Mouse (Mus musculus): ENCODE measurements around the gene Olfr853. TPM values are rescaled to one million over a fixed set of nuclear protein-coding genes. Genes with fewer than 3 reads are reported as not detected.

Gene Olfr853
- polyA plus RNA-seq (2015; fragmentation: Nextera tagmentation; extraction: Ambion mirVana), result not detected in 2 replicates

GRCm38 (mm10) chr9:19540976-19541375 lies at the start of gene Olfr853:
Gene Olfr853 (minus strand): TSS chr9:19541076.
- H3K4me1 ChIP-seq (replicated peaks), result no peaks in the 10 kb centered on the region
- H3K9me3 ChIP-seq, result peaks cover 19% of the 10 kb centered on the region; the same call in 1 of the 2 replicates
- no peaks in the 10 kb centered on the region for H3K36me3 ChIP-seq
- H3K9ac ChIP-seq, result no peak within 1 kb of the TSS
- H3K4me3 ChIP-seq, result no peak within 1 kb of the TSS
- no peak within 1 kb of the TSS for H3K4me2 ChIP-seq
- WGBS, result 81% methylated on average over 1 of the region's 1 CpGs
- no peaks in the 10 kb centered on the region for H3K27me3 ChIP-seq
- no peak for ATAC-seq (ENCODE audit: low read depth)
- no peak within 1 kb of the TSS for H3K27ac ChIP-seq (replicated peaks)

- Histone ChIP-seq H3K4me3 (no peak within 1 kb of the TSS), H3K27ac (replicated peaks) (no peak within 1 kb of the TSS), H3K27me3 (no peaks in the 10 kb centered on the region), H3K9me3 (0 out of 2 replicates have a peak, but pooled peaks cover 3% of the 10 kb centered on the region), H3K9ac (no peak within 1 kb of the TSS), H3K4me1 (replicated peaks) (no peaks in the 10 kb centered on the region), H3K36me3 (no peaks in the 10 kb centered on the region), H3K4me2 (no peak within 1 kb of the TSS)
- ATAC-seq (ENCODE audit: low read depth), result no peak
These were observed 41.4 kb upstream of the Olfr853 start, which contains the start of gene Olfr855 for GRCm38 (mm10) chr9:19582317-19582716. Gene Olfr855 (plus strand): TSS chr9:19582617.

- Histone ChIP-seq H3K9ac (no peak within 1 kb of the TSS), H3K27me3 (no peaks in the 10 kb centered on the region), H3K4me1 (replicated peaks) (no peaks in the 10 kb centered on the region), H3K27ac (replicated peaks) (no peak within 1 kb of the TSS), H3K4me2 (no peak within 1 kb of the TSS), H3K4me3 (no peak within 1 kb of the TSS), H3K36me3 (no peaks in the 10 kb centered on the region), H3K9me3 (peaks cover 6% of the 10 kb centered on the region)
- 75% methylated on average over 1 of the region's 1 CpGs for WGBS
- no peak for ATAC-seq (ENCODE audit: low read depth)
These were observed 26.4 kb upstream of the Olfr853 start, which contains the start of gene Olfr854 for GRCm38 (mm10) chr9:19567282-19567681. Gene Olfr854 (minus strand): TSS chr9:19567382.

GRCm38 (mm10) chr9:19492995-19493394 lies 47.9 kb downstream of the Olfr853 start, which contains the start of gene Olfr851:
Gene Olfr851 (plus strand): TSS chr9:19493295.
- no peaks in the 10 kb centered on the region for H3K36me3 ChIP-seq
- ATAC-seq (ENCODE audit: low read depth), result no peak
- no peak within 1 kb of the TSS for H3K4me2 ChIP-seq
- no peak within 1 kb of the TSS for H3K27ac ChIP-seq (replicated peaks)
- H3K9ac ChIP-seq, result no peak within 1 kb of the TSS
- H3K4me1 ChIP-seq (replicated peaks), result no peaks in the 10 kb centered on the region
- peaks cover 20% of the 10 kb centered on the region; the same call in 1 of the 2 replicates for H3K9me3 ChIP-seq
- H3K27me3 ChIP-seq, result no peaks in the 10 kb centered on the region
- no peak within 1 kb of the TSS for H3K4me3 ChIP-seq

Other genes starting within 250 kb of the Olfr853 start
- gene Olfr844, start 224.7 kb downstream of the Olfr853 start, polyA plus RNA-seq (2015; fragmentation: Nextera tagmentation; extraction: Ambion mirVana), result not detected in 2 replicates
- gene Olfr845, start 204.6 kb downstream of the Olfr853 start, polyA plus RNA-seq (2015; fragmentation: Nextera tagmentation; extraction: Ambion mirVana), result not detected in 2 replicates
- gene Olfr846, start 177.1 kb downstream of the Olfr853 start, polyA plus RNA-seq (2015; fragmentation: Nextera tagmentation; extraction: Ambion mirVana), result not detected in 2 replicates
- gene Olfr847, start 162.4 kb downstream of the Olfr853 start, polyA plus RNA-seq (2015; fragmentation: Nextera tagmentation; extraction: Ambion mirVana), result not detected in 2 replicates
- not detected in 2 replicates for gene Olfr849, start 100.8 kb downstream of the Olfr853 start, polyA plus RNA-seq (2015; fragmentation: Nextera tagmentation; extraction: Ambion mirVana)
- not detected in 2 replicates for gene Olfr850, start 62.8 kb downstream of the Olfr853 start, polyA plus RNA-seq (2015; fragmentation: Nextera tagmentation; extraction: Ambion mirVana)
- not detected in 2 replicates for gene Olfr851, start 47.8 kb downstream of the Olfr853 start, polyA plus RNA-seq (2015; fragmentation: Nextera tagmentation; extraction: Ambion mirVana)
- gene Olfr854, start 26.3 kb upstream of the Olfr853 start, polyA plus RNA-seq (2015; fragmentation: Nextera tagmentation; extraction: Ambion mirVana), result not detected in 2 replicates
- not detected in 2 replicates for gene Olfr855, start 41.5 kb upstream of the Olfr853 start, polyA plus RNA-seq (2015; fragmentation: Nextera tagmentation; extraction: Ambion mirVana)
- 36.8 and 37.5 TPM in 2 replicates for gene Zfp317, start 81.0 kb upstream of the Olfr853 start, polyA plus RNA-seq (2015; fragmentation: Nextera tagmentation; extraction: Ambion mirVana)
- not detected in 2 replicates for gene Olfr857, start 168.4 kb upstream of the Olfr853 start, polyA plus RNA-seq (2015; fragmentation: Nextera tagmentation; extraction: Ambion mirVana)
- not detected in 2 replicates for gene Olfr58, start 239.2 kb upstream of the Olfr853 start, polyA plus RNA-seq (2015; fragmentation: Nextera tagmentation; extraction: Ambion mirVana)